Mouse (Mus musculus) mesoderm, embryonic 11.5 days (tissue): Measurements from ENCODE around the gene Cypt1.

Experiments
- DNase-seq: peaks from one replicate; pipeline ENCODE4 v3.0.0-alpha.2; 2012; ENCODE audit warnings: low read depth, low spot score

Gene Cypt1

DNA sequence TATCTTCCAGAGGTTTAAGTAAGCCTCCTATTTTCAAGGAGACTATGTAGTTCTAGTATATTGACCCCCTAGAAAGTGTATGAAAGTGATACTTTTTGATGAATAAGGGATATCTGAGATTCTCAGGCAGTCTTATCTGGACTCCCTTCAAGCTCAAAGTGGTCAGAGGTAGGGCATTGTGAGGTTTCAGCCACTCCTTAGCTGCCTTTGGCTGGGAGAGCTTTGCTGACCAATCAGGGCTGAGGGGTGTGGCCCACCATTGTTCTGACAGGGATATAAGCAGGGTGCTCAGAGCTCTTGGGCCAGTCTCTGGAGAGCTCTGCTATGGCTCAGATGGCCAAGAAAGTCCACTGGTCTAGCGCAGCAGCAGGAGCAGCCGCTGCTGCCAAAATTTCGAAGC lies at the start of gene Cypt1:
TSS of gene Cypt1 (plus strand) at position 301 of the 400 bp plus-strand sequence.
- DNase-seq: no peak

DNA sequence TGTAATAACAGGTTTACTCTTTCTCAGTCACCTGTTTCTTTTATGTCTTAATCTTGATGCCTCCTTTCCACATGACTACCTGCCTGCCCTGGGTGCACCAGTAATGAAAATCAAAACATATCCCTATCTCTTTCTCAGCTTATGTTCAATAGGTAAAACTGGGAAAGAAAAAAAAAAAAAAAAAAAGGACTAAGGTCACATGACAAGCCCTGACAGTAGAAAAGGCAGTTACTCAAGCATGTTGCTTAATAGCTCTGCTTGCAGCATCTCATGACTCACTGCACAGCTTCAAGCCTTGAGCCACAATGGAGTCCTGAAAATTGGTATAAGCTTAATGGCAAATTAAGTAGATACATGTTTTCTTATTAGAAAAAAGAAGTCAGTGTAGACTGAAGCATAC lies 24.1 kb downstream of the Cypt1 start:
- no peak for DNase-seq

DNA sequence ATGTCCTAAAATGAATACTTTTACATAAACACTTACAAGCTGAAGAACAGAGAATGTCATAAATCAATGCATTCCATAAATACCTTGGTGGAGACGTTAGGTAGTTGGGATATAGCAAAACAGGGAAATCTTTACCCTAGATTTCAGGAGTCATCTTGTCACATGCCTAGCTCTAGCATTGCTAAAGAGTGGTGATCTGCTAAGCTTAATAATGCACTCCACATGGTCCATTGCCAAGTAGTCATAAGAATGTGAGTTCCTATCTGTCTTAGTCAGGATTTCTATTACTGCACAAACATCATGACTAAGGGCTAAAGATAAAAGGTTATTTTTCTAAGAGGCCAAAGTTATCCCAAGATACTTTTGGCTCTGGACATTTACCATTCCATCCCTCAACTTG lies 34.4 kb downstream of the Cypt1 start:
- no peak for DNase-seq

DNA sequence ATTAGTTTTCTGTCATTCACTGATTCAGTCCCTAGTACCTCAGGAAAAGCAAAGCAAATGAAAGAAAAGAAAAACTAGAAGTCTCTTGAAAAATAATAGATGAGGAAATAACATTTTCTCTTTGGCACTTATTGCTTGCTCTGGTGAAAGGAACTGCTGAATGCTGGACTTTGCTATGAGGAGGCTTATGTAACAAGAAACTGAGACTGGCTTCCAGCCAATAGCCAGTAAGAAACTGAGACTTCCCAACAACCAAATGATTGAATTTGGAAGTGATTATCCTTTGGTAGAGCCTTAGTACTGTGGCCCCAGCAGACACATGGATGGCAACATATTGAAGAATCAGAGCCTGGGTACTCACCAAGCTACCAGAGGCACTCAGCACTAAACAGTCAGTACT lies 35.8 kb downstream of the Cypt1 start:
- no peak for DNase-seq
